Mouse (Mus musculus) embryo, embryonic 10 days (tissue): ENCODE results near the gene Ikzf1.

ENCODE experiments used
- DNase-seq: peaks from one replicate; pipeline ENCODE4 v3.0.0-alpha.2; 2015; ENCODE audit warnings: low spot score

Gene Ikzf1

DNA sequence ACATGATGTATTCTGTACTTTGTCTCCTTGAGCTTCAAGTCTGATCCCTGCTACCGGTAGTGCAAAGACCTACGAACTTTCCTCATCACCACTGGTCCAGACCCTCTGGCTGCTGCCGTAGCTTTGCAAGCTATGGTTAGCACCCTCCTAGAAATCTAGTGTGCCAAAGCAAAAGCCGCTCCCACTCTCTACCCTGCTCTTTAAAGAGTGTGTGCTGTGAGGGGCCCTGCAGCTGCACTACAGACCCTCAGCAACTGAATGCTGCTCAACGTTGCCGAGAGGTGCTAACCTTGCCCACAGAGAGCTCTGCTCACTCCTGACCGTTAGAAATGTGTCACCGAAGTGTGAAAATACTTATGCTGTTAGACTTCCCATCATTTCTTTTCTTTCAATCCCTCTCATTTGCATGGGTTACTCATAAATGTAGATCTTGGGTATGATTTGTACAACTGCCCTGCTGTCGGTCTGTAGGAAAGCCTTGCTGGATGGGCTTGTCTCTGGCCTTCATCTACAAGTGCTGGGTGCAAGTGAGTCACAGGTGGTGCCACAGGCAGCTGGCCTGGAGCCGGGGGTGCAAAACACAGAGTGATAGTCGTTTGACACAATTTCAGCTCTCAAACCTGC is 40.6 kb downstream of the Ikzf1 start:
- DNase-seq, result no peak

DNA sequence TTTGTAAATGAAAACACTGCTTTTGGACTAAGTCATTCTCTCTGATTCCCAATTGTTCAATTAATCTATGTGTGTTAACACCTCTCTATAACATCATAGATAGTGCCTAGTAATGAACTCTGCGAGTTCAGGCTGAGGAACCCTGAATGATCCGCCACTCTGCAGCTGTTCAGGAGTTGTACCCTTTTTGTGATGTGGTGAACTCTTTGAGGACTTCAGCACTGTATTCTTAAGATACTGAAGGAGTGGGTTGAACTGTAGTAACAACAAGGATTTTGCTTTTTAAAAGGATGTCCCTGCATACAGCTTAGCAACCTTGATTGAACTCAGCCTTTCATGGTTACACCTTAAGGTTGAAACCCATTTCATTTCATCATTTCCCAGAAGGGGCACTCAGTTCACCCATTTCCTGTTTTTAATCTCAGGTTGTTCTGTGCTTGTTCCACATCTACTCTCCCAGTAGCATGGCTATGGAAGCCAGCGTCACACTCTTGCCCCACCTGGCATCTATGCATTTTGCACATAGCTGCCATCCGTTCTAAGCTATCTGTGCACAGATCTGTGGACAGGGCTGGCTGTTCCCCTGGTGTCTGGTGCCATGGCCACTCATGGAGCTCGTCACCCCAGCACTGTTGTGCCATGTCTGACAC is 41.2 kb downstream of the Ikzf1 start:
- no peak for DNase-seq

DNA sequence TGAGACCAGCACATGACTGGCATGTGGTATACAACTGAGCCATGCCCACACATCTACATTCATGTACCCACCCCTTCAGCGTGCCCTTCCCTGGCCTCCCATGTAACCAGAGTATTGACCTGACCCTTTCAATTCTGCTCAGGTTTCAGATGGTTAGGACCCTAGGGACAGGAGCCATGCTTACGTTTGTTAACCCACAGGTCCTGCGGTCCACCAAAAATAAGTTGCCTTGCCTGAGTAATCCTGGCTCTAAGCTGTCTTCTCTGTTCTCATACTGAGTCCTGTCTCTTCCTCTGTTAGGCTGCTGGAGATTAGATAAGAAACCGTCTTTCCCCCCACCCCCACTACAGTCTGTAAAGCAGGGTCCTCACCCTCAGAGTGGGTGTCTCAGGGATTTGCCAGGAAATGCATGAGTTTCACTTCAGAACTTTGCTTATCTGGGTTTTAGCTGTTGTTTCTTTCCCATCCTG is 42.0 kb downstream of the Ikzf1 start:
- DNase-seq, result no peak

GRCm38 (mm10) chr11:11727936-11728556 is 43.2 kb downstream of the Ikzf1 start:
- no peak for DNase-seq

DNA sequence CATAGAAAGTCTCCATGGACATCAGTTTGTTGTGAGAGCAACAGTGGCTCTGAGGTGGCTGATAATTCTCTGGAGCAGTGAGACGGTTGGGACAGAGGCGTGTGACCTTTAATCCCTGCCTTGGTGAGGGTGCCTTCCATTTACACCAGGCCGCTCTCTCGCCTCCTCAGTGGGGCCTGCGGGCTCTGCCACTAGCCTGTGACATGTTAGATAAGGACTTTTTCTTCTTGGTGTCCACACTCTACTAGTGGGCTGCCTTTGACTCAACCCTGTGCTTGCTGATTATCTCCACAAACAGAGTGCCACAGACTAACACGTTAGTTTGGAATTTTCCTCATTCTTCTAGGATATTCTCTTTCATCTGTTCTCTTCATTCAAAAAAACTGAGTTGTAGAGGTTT is 44.4 kb downstream of the Ikzf1 start:
- DNase-seq, result no peak

DNA sequence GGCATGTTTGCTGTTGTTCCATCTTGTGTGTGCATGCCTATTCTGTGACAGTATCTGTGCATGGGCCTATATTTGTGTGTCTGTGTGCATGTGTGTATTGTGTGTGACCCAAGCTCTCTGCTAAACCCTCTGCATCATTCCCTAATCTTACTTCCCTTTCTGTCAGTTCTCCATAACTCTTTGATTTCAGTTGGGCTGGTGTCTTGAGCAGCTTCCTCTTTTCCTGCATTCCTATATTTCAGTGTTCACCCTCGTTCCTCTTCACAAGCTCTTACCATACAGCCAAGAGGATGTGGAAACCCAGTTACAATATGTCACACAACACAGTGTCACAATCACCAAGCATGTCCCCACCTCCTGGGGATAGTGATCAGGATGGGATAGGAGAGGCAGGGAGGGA is 45.3 kb downstream of the Ikzf1 start:
- DNase-seq, result no peak

DNA sequence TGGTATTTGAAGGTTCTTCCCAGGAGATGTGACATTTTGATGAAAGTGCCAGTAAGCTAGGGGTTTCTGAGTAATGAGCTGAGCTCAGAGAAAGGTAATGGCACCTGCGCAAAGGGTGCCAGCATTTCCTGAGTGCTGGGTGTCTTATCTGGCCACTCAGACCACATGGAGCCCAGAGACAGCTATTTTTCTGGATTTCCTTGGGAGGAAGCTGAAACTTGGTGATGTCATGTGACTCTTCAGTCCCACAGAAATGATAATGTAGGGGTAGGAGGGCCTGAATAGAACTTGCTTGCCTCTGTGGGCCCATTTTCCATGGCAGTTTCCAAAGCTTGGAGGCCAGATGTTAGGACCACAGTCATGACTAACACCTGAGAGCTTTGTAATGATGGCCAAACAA is 46.9 kb downstream of the Ikzf1 start:
- DNase-seq, result no peak

DNA sequence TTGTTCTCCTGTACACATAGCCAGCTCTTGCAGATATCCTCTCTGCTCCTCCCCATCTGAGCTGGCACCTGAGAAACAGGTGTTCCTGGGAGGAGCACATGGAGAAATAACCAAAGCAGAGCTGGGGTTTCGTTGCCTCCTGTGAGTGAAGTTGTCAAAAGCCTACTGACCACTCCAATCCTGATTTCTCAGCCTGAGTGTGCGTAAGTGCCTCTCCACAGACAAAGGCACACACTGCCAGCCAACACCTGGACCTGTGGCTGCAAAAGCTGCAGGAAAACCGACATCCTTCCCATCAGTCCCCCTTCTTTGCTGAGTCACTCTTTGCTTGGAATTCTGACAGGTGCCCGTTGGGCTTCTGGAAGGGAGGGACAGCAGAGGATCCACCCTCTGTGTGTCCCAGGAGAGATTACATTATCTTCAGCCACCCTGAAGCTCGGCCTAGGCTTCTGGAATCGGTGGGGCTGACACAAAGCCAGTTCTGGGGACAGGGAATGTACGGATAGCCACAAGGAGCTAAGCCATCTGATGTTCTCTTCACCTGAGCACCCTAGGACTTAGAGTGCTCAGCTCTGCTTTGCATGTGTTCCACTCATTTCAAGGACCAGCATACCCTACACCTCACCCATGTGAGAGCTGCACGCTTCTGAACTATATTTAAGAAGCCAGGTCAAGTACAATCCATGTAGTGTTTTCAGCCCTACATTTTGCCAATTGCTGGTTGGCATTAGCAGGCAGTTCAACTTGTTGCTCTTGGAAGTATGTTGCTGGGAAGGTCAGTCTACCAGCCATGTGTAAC is 48.4 kb downstream of the Ikzf1 start:
- DNase-seq, result no peak

- no peak for DNase-seq
These were observed 50.4 kb downstream of the Ikzf1 start for GRCm38 (mm10) chr11:11735155-11735554.

GRCm38 (mm10) chr11:11736948-11737347 is 52.1 kb downstream of the Ikzf1 start:
- DNase-seq, result no peak

DNA sequence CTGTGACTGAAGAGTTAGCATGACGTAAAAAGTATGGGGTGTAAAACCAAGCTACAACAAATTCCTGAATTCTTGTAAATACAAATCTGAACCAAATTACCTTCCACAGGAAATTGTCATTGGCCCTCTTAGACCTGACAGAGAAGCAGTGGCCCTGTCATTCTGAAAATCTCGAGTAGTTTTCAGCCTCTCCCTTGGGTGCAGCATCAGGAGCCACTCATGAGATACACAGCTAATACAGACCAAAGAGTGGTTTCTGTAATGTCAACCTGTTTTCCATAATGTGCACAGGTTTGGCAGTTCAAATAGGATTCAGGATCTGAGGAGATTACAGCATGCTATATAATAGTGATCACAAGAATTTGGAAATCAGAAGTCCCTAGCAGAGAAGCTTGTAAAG is 52.8 kb downstream of the Ikzf1 start:
- DNase-seq, result no peak

- DNase-seq, result no peak
These were observed 54.3 kb downstream of the Ikzf1 start for GRCm38 (mm10) chr11:11739054-11739453.

DNA sequence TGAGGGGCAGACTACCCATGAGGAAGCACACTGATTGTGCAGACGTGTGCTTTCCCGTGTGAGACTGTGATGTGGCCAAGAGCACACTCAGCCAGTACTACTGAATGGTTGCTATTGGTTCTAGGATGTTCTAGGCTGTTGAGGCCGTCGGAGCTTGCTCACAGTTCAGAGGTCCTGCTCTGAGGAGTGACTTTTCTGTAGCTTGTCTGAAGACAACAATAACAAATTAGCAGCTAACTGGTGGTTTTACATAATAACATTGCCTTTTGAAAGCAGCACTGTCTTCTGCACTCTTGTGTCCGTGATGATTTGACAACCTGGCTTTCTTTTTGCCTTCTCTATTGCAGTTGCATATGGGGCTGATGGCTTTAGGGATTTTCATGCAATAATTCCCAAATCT is 55.8 kb downstream of the Ikzf1 start:
- DNase-seq, result no peak

DNA sequence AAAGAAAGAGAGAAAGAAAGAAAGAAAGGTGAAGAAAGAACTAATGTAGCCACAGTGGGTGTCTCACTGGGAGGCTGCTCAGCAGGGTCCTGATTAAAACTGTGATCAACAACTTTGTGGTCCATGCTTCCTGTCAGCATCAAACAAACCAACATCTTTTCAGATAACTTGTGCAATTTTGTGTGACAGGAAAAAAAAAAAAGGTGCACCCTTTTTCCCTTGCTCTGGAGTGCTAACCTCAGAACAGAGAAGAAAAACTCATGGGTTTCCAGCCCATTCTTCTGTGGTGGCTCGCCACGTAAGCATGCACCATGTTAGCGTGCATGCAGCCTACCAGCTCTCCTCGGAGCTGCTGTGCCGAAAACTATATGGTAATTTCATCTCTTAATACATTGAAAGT is 56.8 kb downstream of the Ikzf1 start:
- no peak for DNase-seq

DNA sequence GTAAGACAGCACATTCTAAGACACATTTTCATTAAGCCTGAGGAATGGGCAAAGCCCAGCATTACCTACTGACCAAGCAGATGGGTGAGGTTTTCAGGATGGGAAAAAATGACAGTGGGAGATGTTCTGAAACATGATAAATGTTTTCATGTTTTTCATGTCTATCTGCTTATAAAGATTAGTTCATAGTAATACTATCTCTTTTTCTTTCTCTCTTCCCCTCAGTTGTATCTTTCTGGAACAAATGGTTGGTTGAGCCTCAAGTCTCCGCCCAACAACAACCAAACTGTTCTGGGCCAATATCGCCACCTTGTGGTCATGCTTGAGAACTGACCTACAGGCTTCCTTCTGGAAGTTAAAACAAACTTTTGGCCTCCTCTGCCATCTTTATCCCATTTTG is 57.8 kb downstream of the Ikzf1 start:
- DNase-seq, result peak; percentile 71

- DNase-seq, result no peak
These were observed 59.4 kb downstream of the Ikzf1 start for GRCm38 (mm10) chr11:11744222-11744621.

DNA sequence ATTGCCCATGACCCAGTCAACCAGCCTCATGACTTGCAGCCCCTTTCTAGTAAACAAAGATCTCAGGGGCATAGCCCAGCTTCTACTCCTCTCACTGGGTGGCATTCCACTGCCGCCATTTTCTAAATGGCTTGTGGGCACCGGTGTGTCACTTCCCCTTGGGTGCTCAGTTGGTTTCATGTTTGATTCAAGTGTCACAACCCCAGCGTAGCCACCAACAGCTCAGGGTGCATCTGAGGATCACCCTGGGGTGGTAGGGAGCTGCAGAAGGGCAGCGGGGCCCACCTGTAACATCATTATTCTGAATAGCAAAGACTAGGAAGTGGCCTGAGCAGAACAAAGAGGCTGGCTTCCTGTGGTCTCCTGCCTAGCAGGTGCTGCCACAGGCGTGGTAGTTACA is 66.3 kb downstream of the Ikzf1 start:
- DNase-seq, result no peak

DNA sequence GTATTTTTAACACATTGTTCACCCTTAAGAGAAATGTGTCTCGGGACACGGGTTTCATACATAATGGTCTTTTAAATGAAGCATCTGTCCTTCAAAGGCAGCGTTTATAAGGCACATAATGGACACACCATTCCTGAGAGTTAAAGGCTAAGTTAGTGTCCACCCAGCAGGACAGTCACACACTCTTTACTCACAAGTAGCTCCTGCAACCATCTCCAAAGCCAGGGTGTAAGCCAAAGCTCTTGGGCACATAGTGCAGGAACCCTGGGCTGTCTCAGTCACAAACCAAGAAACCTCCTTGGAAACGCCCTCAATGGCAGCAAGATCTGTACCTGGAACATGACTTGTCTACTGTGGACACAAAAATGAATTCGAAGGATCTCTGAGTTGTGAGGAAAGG is 68.1 kb downstream of the Ikzf1 start:
- no peak for DNase-seq

DNA sequence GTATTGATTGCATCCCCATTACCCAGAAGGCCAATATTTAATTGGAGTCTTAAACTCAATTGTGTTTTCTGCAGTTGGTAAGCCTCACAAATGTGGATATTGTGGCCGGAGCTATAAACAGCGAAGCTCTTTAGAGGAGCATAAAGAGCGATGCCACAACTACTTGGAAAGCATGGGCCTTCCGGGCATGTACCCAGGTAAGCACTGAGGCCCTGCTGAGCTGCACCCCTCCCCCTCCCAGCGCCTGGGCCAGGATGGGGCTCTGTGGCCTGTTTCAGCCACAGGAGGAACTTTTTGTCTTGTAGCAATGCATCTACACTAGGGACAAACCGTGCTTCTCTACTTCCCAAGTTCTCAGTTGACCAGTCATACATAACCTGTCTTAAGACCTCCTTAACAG is 73.3 kb downstream of the Ikzf1 start:
- no peak for DNase-seq

GRCm38 (mm10) chr11:11758883-11759282 is 74.1 kb downstream of the Ikzf1 start:
- DNase-seq, result no peak

- DNase-seq, result no peak
These were observed 78.4 kb downstream of the Ikzf1 start for GRCm38 (mm10) chr11:11763211-11763666.

GRCm38 (mm10) chr11:11765414-11765813 is 80.6 kb downstream of the Ikzf1 start:
- no peak for DNase-seq

- DNase-seq, result no peak
These were observed 81.3 kb downstream of the Ikzf1 start for GRCm38 (mm10) chr11:11766105-11766504.
